Mouse (Mus musculus) heart, embryonic 16.5 days (tissue): ENCODE results near the gene Gm42372. TPM values are rescaled to one million over a fixed set of nuclear protein-coding genes. Genes with fewer than 3 reads are reported as not detected.
A peak's percentile ranks its signal among the peaks of the same experiment; 100 is the strongest.

Experiments used
- ATAC-seq: fragments of 200-750 bp; cut with Nextera tagmentation; replicated peaks from 2 replicates; pipeline ENCODE4 v1.8.0; 2017; ENCODE audit warnings: moderate number of reproducible peaks; ENCODE audit not compliant: insufficient read depth, low FRiP score; ENCODE audit errors: extremely low read depth
- H3K27ac ChIP-seq: fragments of 300-500 bp; sonication (generic); 2 replicates; pipeline ENCODE4 v1.5.1; 2014; ENCODE audit warnings: mild to moderate bottlenecking, low read length, control low read depth, moderate library complexity
- H3K27me3 ChIP-seq: fragments of 300-500 bp; sonication (generic); 2 replicates; pipeline ENCODE4 v1.6.1; 2014; ENCODE audit warnings: low read length, mixed read lengths; ENCODE audit not compliant: control insufficient read depth, insufficient read depth
- H3K36me3 ChIP-seq: fragments of 300-500 bp; sonication (generic); 2 replicates; pipeline ENCODE4 v1.6.1; 2014; ENCODE audit not compliant: control insufficient read depth, insufficient read depth
- H3K4me1 ChIP-seq: fragments of 300-500 bp; sonication (generic); 2 replicates; pipeline ENCODE4 v1.6.1; 2014; ENCODE audit warnings: low read length, mixed read lengths; ENCODE audit not compliant: control insufficient read depth, insufficient read depth
- H3K4me2 ChIP-seq: fragments of 300-500 bp; sonication (generic); 2 replicates; pipeline ENCODE4 v1.6.1; 2014; ENCODE audit warnings: low read depth, mild to moderate bottlenecking, control low read depth, low read length
- H3K4me3 ChIP-seq: fragments of 300-500 bp; sonication (generic); 2 replicates; pipeline ENCODE4 v1.5.1; 2014; ENCODE audit warnings: mild to moderate bottlenecking, control low read depth, low read length
- H3K9ac ChIP-seq: fragments of 300-500 bp; sonication (generic); 2 replicates; pipeline ENCODE4 v1.6.1; 2014; ENCODE audit warnings: low read length, control low read depth
- H3K9me3 ChIP-seq: fragments of 300-500 bp; sonication (generic); replicated peaks from 2 replicates; pipeline ENCODE4 v1.6.1; 2016; ENCODE audit warnings: low read length; ENCODE audit not compliant: control insufficient read depth
- WGBS: fragments of 180-500 bp; shearing (Covaris S2); extraction: QIAGEN DNeasy Blood & Tissue Kit; methylation state at CpG from one replicate; pipeline ENCODE4 v1.1.7; 2014; 5-methylcytosine and 5-hydroxymethylcytosine counted together
- polyA plus RNA-seq: library from polyadenylated mRNA; unstranded; fragments of >200 nt; fragmentation: Nextera tagmentation; extraction: Ambion mirVana; gene quantifications from 2 replicates; pipeline ENCODE4 v1.2.1, GENCODE M21; 2015

Gene Gm42372
- polyA plus RNA-seq, 1 experiment from 2014 or later = 0.09 TPM

- Histone ChIP-seq H3K9me3 (no peaks in the 10 kb centered on the region), H3K36me3 (no peaks in the 10 kb centered on the region), H3K9ac (no peak overlapping the region), H3K27me3 (peaks cover 2% of the 10 kb centered on the region; the same call in 1 of the 2 replicates), H3K4me1 (no peaks in the 10 kb centered on the region), H3K4me2 (no peak overlapping the region), H3K27ac (no peak overlapping the region), H3K4me3 (no peak overlapping the region)
- no peak for ATAC-seq
- 64% methylated on average over 15 of the region's 15 CpGs for WGBS
These were observed 26.2 kb upstream of the Gm42372 start for GRCm38 (mm10) chr7:16956410-16957265.

- peaks cover 2% of the 10 kb centered on the region; the same call in 1 of the 2 replicates for H3K27me3 ChIP-seq
- H3K9me3 ChIP-seq = no peaks in the 10 kb centered on the region
- H3K4me2 ChIP-seq = no peak within 1 kb of the TSS
- H3K4me1 ChIP-seq = no peaks in the 10 kb centered on the region
- no peak within 1 kb of the TSS for H3K9ac ChIP-seq
- no peak within 1 kb of the TSS for H3K27ac ChIP-seq
- H3K36me3 ChIP-seq = no peaks in the 10 kb centered on the region
- H3K4me3 ChIP-seq = no peak within 1 kb of the TSS
- 27% methylated on average over 17 of the region's 17 CpGs for WGBS
- ATAC-seq = no peak
These were observed 23.2 kb upstream of the Gm42372 start, which contains the start of gene Pnmal1 for GRCm38 (mm10) chr7:16959539-16960187. TSS of gene Pnmal1 (plus strand) at chr7:16959679.

GRCm38 (mm10) chr7:16961678-16962077 lies 21.2 kb upstream of the Gm42372 start:
- ATAC-seq = no peak
- Histone ChIP-seq H3K36me3 (no peaks in the 10 kb centered on the region), H3K4me3 (no peak overlapping the region), H3K27me3 (peaks cover 2% of the 10 kb centered on the region; the same call in 1 of the 2 replicates), H3K27ac (no peak overlapping the region), H3K4me1 (no peaks in the 10 kb centered on the region), H3K9ac (no peak overlapping the region), H3K4me2 (no peak overlapping the region), H3K9me3 (no peaks in the 10 kb centered on the region)
- WGBS = 70% methylated on average over 5 of the region's 5 CpGs

GRCm38 (mm10) chr7:16968414-16968813 lies 14.5 kb upstream of the Gm42372 start:
- Histone ChIP-seq H3K4me1 (no peaks in the 10 kb centered on the region; the same call in 1 of the 2 replicates), H3K36me3 (no peaks in the 10 kb centered on the region), H3K9ac (no peak overlapping the region), H3K4me2 (no peak overlapping the region), H3K27me3 (no peaks in the 10 kb centered on the region), H3K27ac (no peak overlapping the region), H3K4me3 (no peak overlapping the region), H3K9me3 (peaks cover 5% of the 10 kb centered on the region; the same call in 1 of the 2 replicates)
- no peak for ATAC-seq
- WGBS = 85% methylated on average over 6 of the region's 6 CpGs

GRCm38 (mm10) chr7:16971160-16971559 lies 11.7 kb upstream of the Gm42372 start:
- ATAC-seq = no peak
- Histone ChIP-seq H3K27ac (peak overlapping the region; percentile 49), H3K9ac (no peak overlapping the region), H3K4me1 (peaks cover 11% of the 10 kb centered on the region), H3K9me3 (peaks cover 5% of the 10 kb centered on the region; the same call in 1 of the 2 replicates), H3K4me2 (no peak overlapping the region), H3K27me3 (no peaks in the 10 kb centered on the region), H3K4me3 (no peak overlapping the region), H3K36me3 (no peaks in the 10 kb centered on the region)
- 77% methylated on average over 3 of the region's 3 CpGs for WGBS

GRCm38 (mm10) chr7:16974018-16974417 lies 8.9 kb upstream of the Gm42372 start:
- Histone ChIP-seq H3K27ac (peak overlapping the region; percentile 43; the same call in 1 of the 2 replicates), H3K4me2 (no peak overlapping the region)
- WGBS = 23% methylated on average over 6 of the region's 6 CpGs

GRCm38 (mm10) chr7:16976298-16976697 lies 6.6 kb upstream of the Gm42372 start:
- WGBS = 39% methylated on average over 8 of the region's 8 CpGs
- ATAC-seq = no peak
- no peaks in the 10 kb centered on the region for H3K9me3 ChIP-seq
- H3K4me3 ChIP-seq = no peak overlapping the region
- H3K36me3 ChIP-seq = no peaks in the 10 kb centered on the region
- no peak overlapping the region for H3K9ac ChIP-seq
- H3K4me1 ChIP-seq = peaks cover 24% of the 10 kb centered on the region
- H3K27me3 ChIP-seq = no peaks in the 10 kb centered on the region
- H3K4me2 ChIP-seq = no peak overlapping the region
- no peak overlapping the region for H3K27ac ChIP-seq

More at GRCm38 (mm10) chr7:16974018-16974417, 8.9 kb upstream of the Gm42372 start:
- Histone ChIP-seq H3K4me1 (peaks cover 15% of the 10 kb centered on the region), H3K36me3 (no peaks in the 10 kb centered on the region), H3K9me3 (peaks cover 2% of the 10 kb centered on the region; the same call in 1 of the 2 replicates), H3K9ac (no peak overlapping the region), H3K4me3 (no peak overlapping the region), H3K27me3 (no peaks in the 10 kb centered on the region)
- peak; percentile 78 for ATAC-seq

- no peaks in the 10 kb centered on the region for H3K27me3 ChIP-seq
- ATAC-seq = no peak
- no peak overlapping the region for H3K9ac ChIP-seq
- H3K36me3 ChIP-seq = no peaks in the 10 kb centered on the region
- peaks cover 29% of the 10 kb centered on the region for H3K4me1 ChIP-seq
- no peak overlapping the region for H3K4me3 ChIP-seq
- no peaks in the 10 kb centered on the region for H3K9me3 ChIP-seq
- no peak overlapping the region for H3K27ac ChIP-seq
- 72% methylated on average over 6 of the region's 6 CpGs for WGBS
- H3K4me2 ChIP-seq = no peak overlapping the region
These were observed 4.7 kb upstream of the Gm42372 start for GRCm38 (mm10) chr7:16978173-16978572.

GRCm38 (mm10) chr7:16978593-16978992 lies 4.3 kb upstream of the Gm42372 start:
- ATAC-seq = no peak
- peaks cover 29% of the 10 kb centered on the region for H3K4me1 ChIP-seq
- no peaks in the 10 kb centered on the region for H3K27me3 ChIP-seq
- 91% methylated on average over 3 of the region's 3 CpGs for WGBS
- no peaks in the 10 kb centered on the region for H3K36me3 ChIP-seq
- no peak overlapping the region for H3K9ac ChIP-seq
- no peak overlapping the region for H3K4me3 ChIP-seq
- H3K9me3 ChIP-seq = no peaks in the 10 kb centered on the region
- H3K27ac ChIP-seq = no peak overlapping the region
- no peak overlapping the region for H3K4me2 ChIP-seq
